Mouse (Mus musculus) hindbrain, embryonic 15.5 days (tissue): ENCODE data around the gene Mn1. TPM values are rescaled to one million over a fixed set of nuclear protein-coding genes. Genes with fewer than 3 reads are reported as not detected.

Experiments
- ATAC-seq: fragments of 200-750 bp; cut with Nextera tagmentation; 2 replicates; pipeline ENCODE4 v1.8.0; 2017; ENCODE audit warnings: low read depth, moderate number of reproducible peaks, moderate TSS enrichment; ENCODE audit not compliant: low FRiP score
- H3K27ac ChIP-seq: fragments of 300-500 bp; sonication (generic); replicated peaks from 2 replicates; pipeline ENCODE4 v1.5.1; 2015; ENCODE audit warnings: mild to moderate bottlenecking, inconsistent platforms
- H3K27me3 ChIP-seq: fragments of 300-500 bp; sonication (generic); 2 replicates; pipeline ENCODE4 v1.6.1; 2015; ENCODE audit warnings: control low read depth, inconsistent platforms
- H3K36me3 ChIP-seq: fragments of 300-500 bp; sonication (generic); 2 replicates; pipeline ENCODE4 v1.6.1; 2015; ENCODE audit warnings: control low read depth, inconsistent platforms
- H3K4me1 ChIP-seq: fragments of 300-500 bp; sonication (generic); replicated peaks from 2 replicates; pipeline ENCODE4 v1.6.1; 2015; ENCODE audit warnings: control low read depth, inconsistent platforms
- H3K4me2 ChIP-seq: fragments of 300-500 bp; sonication (generic); 2 replicates; pipeline ENCODE4 v1.6.1; 2015; ENCODE audit warnings: moderate library complexity, mild to moderate bottlenecking, inconsistent platforms
- H3K4me3 ChIP-seq: fragments of 300-500 bp; sonication (generic); 2 replicates; pipeline ENCODE4 v1.5.1; 2015; ENCODE audit warnings: mild to moderate bottlenecking, inconsistent platforms
- H3K9ac ChIP-seq: fragments of 300-500 bp; sonication (generic); 2 replicates; pipeline ENCODE4 v1.6.1; 2015; ENCODE audit warnings: inconsistent platforms
- H3K9me3 ChIP-seq: fragments of 300-500 bp; sonication (generic); 2 replicates; pipeline ENCODE4 v1.6.1; 2016; ENCODE audit warnings: control low read depth, inconsistent platforms
- WGBS: fragments of 180-500 bp; shearing (Covaris S2); methylation state at CpG from one replicate; pipeline ENCODE4 v1.1.7; 2015; 5-methylcytosine and 5-hydroxymethylcytosine counted together
- polyA plus RNA-seq: library from polyadenylated mRNA; unstranded; fragments of >200 nt; fragmentation: Nextera tagmentation; extraction: Ambion mirVana; gene quantifications from 2 replicates; pipeline ENCODE4 v1.2.1, GENCODE M21; 2015

The Mn1 gene
- polyA plus RNA-seq, 1 experiment from 2014 or later: 38.7 TPM

- Histone ChIP-seq H3K36me3 (no peaks in the 10 kb centered on the region), H3K9me3 (no peaks in the 10 kb centered on the region), H3K4me2 (peak overlapping the region; percentile 88), H3K4me3 (peak overlapping the region; percentile 92), H3K27ac (peak overlapping the region; percentile 91), H3K9ac (peak overlapping the region; percentile 77), H3K27me3 (no peaks in the 10 kb centered on the region), H3K4me1 (peaks cover 84% of the 10 kb centered on the region)
- no peak for ATAC-seq
- 19% methylated on average over 8 of the region's 8 CpGs for WGBS
Observed at GRCm38 (mm10) chr5:111422058-111422800, 5.1 kb downstream of the Mn1 start.

DNA sequence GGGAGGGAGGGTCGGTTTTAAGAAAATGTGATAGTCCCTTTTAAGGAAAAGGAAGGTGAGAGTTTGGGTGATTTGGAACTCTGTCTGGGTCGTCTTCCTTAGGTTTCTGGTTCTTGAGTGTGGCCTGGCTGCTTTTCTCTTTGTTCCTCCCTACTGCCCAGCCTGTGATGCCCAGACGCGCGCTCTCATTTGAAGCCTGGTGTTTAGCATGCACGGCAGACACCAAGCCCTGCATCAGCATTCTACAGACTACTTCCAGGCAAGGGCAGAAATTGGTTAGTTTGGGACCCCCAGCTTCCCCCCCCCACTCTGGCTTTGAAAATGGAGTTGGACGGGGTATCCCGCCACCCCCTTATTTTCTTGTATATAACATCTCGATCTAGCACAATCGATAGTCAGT lies 5.8 kb downstream of the Mn1 start:
- Histone ChIP-seq H3K36me3 (no peaks in the 10 kb centered on the region), H3K4me1 (peaks cover 89% of the 10 kb centered on the region), H3K4me3 (peak overlapping the region; percentile 92), H3K9ac (peak overlapping the region; percentile 77), H3K27me3 (no peaks in the 10 kb centered on the region), H3K27ac (peak overlapping the region; percentile 91), H3K9me3 (no peaks in the 10 kb centered on the region), H3K4me2 (peak overlapping the region; percentile 88)
- ATAC-seq: no peak
- WGBS: 16% methylated on average over 10 of the region's 10 CpGs

DNA sequence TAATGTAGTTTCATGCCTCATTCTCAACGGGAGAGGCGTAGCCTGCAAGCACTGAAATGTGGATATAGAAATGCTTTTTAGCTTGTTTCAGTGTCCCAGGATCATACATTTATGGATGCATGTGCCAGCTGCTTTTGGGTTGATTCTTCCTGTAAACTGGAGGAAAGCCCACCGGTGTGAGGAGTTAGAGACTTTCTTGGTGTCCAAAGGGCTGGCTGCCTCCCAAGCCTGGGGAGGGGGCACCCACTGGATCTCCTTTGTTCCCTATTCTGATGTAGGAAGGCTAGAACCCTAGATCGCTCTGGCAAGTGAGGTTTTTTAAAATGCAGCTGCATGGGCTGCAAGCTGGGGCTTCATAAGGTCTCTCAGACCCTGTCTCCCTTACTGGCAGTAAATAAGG lies 6.5 kb downstream of the Mn1 start:
- Histone ChIP-seq H3K27me3 (no peaks in the 10 kb centered on the region), H3K9ac (peak overlapping the region; percentile 77), H3K27ac (peak overlapping the region; percentile 91), H3K4me1 (peaks cover 89% of the 10 kb centered on the region), H3K36me3 (no peaks in the 10 kb centered on the region), H3K4me2 (peak overlapping the region; percentile 88), H3K9me3 (no peaks in the 10 kb centered on the region), H3K4me3 (peak overlapping the region; percentile 92)
- 20% methylated on average over 4 of the region's 4 CpGs for WGBS
- no peak for ATAC-seq

GRCm38 (mm10) chr5:111425813-111426212 lies 8.7 kb downstream of the Mn1 start:
- Histone ChIP-seq H3K4me2 (peak overlapping the region; percentile 88), H3K4me1 (peaks cover 85% of the 10 kb centered on the region), H3K4me3 (peak overlapping the region; percentile 92), H3K36me3 (no peaks in the 10 kb centered on the region), H3K27ac (0 out of 2 replicates have a peak overlapping the region, but pooled peaks have one; percentile 41), H3K9ac (peak overlapping the region; percentile 31), H3K27me3 (no peaks in the 10 kb centered on the region), H3K9me3 (no peaks in the 10 kb centered on the region)
- 48% methylated on average over 9 of the region's 9 CpGs for WGBS
- ATAC-seq: no peak

DNA sequence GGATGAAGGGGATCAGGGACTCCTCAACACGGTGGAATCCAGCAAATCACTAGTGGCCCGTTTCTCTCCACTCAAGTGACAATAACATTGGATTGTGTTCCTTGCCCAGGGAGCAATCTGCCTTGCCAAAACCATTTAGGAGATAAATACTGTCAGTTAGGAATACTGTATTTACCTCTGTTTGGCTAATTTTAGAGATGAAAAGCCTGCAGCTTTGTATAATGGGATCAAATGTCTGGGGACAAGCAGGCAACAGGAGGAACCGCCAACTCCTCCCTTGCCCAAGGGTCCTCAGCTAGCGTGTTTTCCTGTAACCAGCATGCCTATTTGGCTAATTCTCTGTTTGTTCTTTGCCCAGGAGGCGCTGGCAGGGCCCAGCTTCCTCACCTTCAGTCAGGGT lies 9.1 kb downstream of the Mn1 start:
- 27% methylated on average over 5 of the region's 5 CpGs for WGBS
- no peak for ATAC-seq
- Histone ChIP-seq H3K4me2 (peak overlapping the region; percentile 88), H3K27ac (peak overlapping the region; percentile 41; the same call in 1 of the 2 replicates), H3K9me3 (no peaks in the 10 kb centered on the region), H3K4me3 (peak overlapping the region; percentile 92), H3K27me3 (no peaks in the 10 kb centered on the region), H3K4me1 (peaks cover 85% of the 10 kb centered on the region), H3K9ac (peak overlapping the region; percentile 31), H3K36me3 (no peaks in the 10 kb centered on the region)

- Histone ChIP-seq H3K9me3 (no peaks in the 10 kb centered on the region), H3K4me1 (peaks cover 93% of the 10 kb centered on the region), H3K36me3 (no peaks in the 10 kb centered on the region), H3K9ac (peak overlapping the region; percentile 33; the same call in 1 of the 2 replicates), H3K27ac (peak overlapping the region; percentile 36), H3K4me2 (peak overlapping the region; percentile 88), H3K27me3 (no peaks in the 10 kb centered on the region), H3K4me3 (no peak overlapping the region)
- WGBS: 42% methylated on average over 6 of the region's 6 CpGs
- no peak for ATAC-seq
Observed at GRCm38 (mm10) chr5:111428882-111429281, 11.7 kb downstream of the Mn1 start.

DNA sequence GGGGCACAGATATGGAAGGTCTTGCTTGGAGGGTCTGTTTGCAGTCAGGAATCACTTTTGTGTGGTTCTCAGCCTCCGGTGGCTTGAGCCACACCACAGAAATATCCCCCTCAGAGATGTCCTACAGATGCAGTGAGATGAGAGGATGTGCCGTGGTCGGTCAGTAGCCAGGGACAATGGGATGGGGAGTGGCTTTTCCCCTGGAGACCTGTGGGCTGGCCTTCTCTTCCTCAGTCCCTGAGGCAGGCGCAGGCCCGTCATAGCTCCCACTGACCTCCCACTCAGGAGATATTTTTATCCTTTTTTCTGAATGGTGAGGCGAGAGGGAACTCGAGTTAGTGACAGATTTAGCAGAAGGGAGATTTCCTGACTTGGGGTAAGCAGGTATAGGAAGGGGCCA lies 12.6 kb downstream of the Mn1 start:
- Histone ChIP-seq H3K36me3 (no peaks in the 10 kb centered on the region), H3K9me3 (no peaks in the 10 kb centered on the region), H3K27me3 (no peaks in the 10 kb centered on the region), H3K4me3 (peak overlapping the region; percentile 11), H3K4me2 (peak overlapping the region; percentile 88), H3K27ac (0 out of 2 replicates have a peak overlapping the region, but pooled peaks have one; percentile 21), H3K9ac (peak overlapping the region; percentile 16; the same call in 1 of the 2 replicates), H3K4me1 (peaks cover 93% of the 10 kb centered on the region)
- WGBS: 23% methylated on average over 7 of the region's 7 CpGs
- no peak for ATAC-seq

DNA sequence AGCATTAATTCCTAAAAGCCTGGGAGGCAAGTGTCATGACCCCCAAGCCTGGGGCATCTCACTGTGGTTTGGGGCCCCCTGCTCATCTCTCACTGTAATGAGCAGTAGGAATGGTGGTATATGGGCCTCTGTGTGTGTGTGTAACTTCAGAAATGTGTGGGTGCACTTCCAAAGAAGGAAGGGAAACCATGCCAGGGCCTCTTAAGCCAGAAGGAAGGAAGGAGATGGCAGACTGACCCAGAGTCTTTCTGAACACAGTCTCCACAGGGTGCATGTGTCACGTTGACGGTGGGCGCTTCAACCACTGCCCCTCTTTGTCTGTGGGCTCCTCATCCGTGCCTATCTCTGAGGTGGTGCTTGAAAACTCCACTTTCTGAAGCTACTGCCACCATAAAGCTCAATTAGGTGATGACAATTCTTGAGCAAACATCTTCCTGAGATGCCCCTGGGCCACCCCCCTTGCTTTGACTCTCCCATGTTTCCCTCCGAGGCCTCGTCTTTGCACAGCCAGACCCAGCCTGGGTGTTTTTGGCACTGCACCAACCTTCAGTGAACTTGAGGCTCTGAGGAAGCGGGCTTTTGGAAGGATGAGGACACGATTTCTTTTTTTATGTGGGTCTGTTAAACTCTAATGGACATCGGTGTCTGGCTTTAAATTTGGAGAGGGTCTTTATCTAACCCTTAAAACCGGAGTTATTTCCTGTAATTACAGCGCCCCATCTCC lies 14.0 kb downstream of the Mn1 start:
- no peak overlapping the region for H3K4me3 ChIP-seq
- no peak overlapping the region for H3K9ac ChIP-seq

DNA sequence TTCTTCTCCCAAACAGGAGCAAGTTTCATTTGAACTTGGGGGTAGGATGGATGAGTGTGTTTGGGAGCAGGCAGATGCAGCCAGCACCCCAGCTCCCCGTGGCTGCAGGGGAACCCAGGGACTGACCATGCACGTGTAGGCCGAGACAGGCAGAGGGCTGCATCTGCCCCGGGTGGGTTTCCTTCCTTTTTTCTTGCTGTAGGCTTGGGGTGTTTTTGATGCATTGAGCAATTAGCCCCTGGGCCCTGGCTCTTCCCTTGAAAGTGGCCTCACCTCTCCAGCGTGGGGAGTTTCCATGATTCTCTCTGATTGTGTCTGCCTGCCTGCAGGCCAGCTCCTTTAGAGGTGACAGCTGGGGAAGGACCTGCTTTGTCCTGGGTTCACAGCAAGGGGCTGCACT lies 15.7 kb downstream of the Mn1 start:
- no peak overlapping the region for H3K9ac ChIP-seq
- peaks cover 93% of the 10 kb centered on the region for H3K4me1 ChIP-seq
- H3K4me3 ChIP-seq: no peak overlapping the region
- no peaks in the 10 kb centered on the region for H3K9me3 ChIP-seq
- no peak for ATAC-seq
- WGBS: 18% methylated on average over 5 of the region's 5 CpGs
- H3K36me3 ChIP-seq: no peaks in the 10 kb centered on the region
- H3K27me3 ChIP-seq: no peaks in the 10 kb centered on the region
- H3K4me2 ChIP-seq: peak overlapping the region; percentile 1; the same call in 1 of the 2 replicates
- H3K27ac ChIP-seq: 0 out of 2 replicates have a peak overlapping the region, but pooled peaks have one; percentile 1

More for the DNA sequence above, 14.0 kb downstream of the Mn1 start:
- WGBS: 43% methylated on average over 11 of the region's 11 CpGs
- Histone ChIP-seq H3K4me1 (peaks cover 94% of the 10 kb centered on the region), H3K9me3 (no peaks in the 10 kb centered on the region), H3K36me3 (no peaks in the 10 kb centered on the region), H3K27me3 (no peaks in the 10 kb centered on the region), H3K27ac (peak overlapping the region; percentile 54), H3K4me2 (peak overlapping the region; percentile 88)
- no peak for ATAC-seq

DNA sequence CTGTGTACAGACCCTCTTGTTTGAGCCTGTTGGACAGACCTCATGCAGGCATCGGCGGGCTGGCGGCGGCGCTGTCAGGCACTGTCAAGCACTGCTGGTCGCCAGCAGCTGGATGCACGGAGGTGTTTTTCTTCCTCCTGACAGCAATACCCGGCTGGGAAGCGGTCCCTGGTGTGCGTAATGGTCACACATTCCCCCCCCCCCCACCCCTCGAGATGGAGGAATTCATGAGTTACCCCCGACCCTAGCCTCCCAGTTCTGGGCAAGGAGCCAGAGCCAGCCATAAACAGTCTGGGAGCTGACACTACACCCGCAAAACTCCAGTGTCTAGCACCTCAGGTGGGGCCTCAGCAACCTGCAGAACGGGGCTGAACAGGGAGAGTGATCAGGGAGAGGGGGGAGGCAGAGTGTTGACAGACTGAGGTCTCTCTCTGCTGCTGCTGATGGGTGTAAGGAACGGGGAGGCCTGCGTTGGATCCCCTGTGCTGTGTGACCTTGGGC lies 17.2 kb downstream of the Mn1 start:
- 18% methylated on average over 16 of the region's 16 CpGs for WGBS
- no peaks in the 10 kb centered on the region for H3K36me3 ChIP-seq
- H3K27ac ChIP-seq: no peak overlapping the region

GRCm38 (mm10) chr5:111436260-111436659 lies 19.1 kb downstream of the Mn1 start:
- ATAC-seq: no peak
- Histone ChIP-seq H3K4me2 (no peak overlapping the region), H3K9ac (no peak overlapping the region), H3K9me3 (no peaks in the 10 kb centered on the region), H3K27me3 (no peaks in the 10 kb centered on the region), H3K4me3 (no peak overlapping the region), H3K4me1 (peaks cover 68% of the 10 kb centered on the region), H3K36me3 (no peaks in the 10 kb centered on the region), H3K27ac (no peak overlapping the region)
- 79% methylated on average over 7 of the region's 7 CpGs for WGBS

More for the DNA sequence above, 17.2 kb downstream of the Mn1 start:
- Histone ChIP-seq H3K9me3 (no peaks in the 10 kb centered on the region), H3K4me1 (peaks cover 84% of the 10 kb centered on the region), H3K27me3 (no peaks in the 10 kb centered on the region), H3K4me3 (no peak overlapping the region), H3K9ac (no peak overlapping the region), H3K4me2 (peak overlapping the region; percentile 8; the same call in 1 of the 2 replicates)
- ATAC-seq: 0 out of 2 replicates have a peak, but pooled peaks have one; percentile 23

GRCm38 (mm10) chr5:111437205-111437604 lies 20.0 kb downstream of the Mn1 start:
- WGBS: 59% methylated on average over 7 of the region's 7 CpGs
- Histone ChIP-seq H3K4me2 (no peak overlapping the region), H3K36me3 (no peaks in the 10 kb centered on the region), H3K4me3 (no peak overlapping the region), H3K27me3 (no peaks in the 10 kb centered on the region), H3K27ac (no peak overlapping the region), H3K4me1 (peaks cover 60% of the 10 kb centered on the region), H3K9me3 (no peaks in the 10 kb centered on the region), H3K9ac (no peak overlapping the region)
- ATAC-seq: no peak
